Mouse (Mus musculus) embryo, embryonic 9.5 days (tissue): ENCODE data around the gene Ninj2.
"Not testable (repeated sequence)": the region's sequence is repeated elsewhere in the genome, so short reads cannot be mapped to it uniquely, and the experiment has no call there.

ENCODE experiments used
- DNase-seq: peaks from one replicate; pipeline ENCODE4 v3.0.0-alpha.2; 2017; ENCODE audit errors: extremely low spot score

Gene Ninj2

DNA sequence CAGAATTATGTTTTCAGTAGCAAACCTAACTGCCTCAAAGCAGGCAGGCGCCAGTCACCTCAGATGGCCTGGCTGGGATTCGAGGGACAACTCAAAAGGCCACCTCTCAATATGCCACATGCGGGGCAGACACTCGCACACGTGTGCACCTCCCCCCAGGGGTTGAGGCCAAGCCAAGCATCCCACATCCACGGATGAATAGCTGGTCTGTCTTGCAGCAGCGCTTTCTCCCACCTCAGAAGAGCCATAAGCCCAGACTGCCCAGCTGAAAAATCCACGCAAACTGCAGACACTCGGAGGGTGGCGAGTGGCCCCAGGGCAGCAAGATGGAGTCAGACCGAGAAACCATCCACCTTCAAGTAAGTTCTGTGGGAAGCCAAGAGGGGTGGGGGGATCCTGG, at the start of gene Ninj2:
Gene Ninj2 (plus strand): TSS at position 251 of the 400 bp plus-strand sequence.
- DNase-seq, result no peak

GRCm38 (mm10) chr6:120045406-120045805, 47.7 kb upstream of the Ninj2 start:
- no peak for DNase-seq

DNA sequence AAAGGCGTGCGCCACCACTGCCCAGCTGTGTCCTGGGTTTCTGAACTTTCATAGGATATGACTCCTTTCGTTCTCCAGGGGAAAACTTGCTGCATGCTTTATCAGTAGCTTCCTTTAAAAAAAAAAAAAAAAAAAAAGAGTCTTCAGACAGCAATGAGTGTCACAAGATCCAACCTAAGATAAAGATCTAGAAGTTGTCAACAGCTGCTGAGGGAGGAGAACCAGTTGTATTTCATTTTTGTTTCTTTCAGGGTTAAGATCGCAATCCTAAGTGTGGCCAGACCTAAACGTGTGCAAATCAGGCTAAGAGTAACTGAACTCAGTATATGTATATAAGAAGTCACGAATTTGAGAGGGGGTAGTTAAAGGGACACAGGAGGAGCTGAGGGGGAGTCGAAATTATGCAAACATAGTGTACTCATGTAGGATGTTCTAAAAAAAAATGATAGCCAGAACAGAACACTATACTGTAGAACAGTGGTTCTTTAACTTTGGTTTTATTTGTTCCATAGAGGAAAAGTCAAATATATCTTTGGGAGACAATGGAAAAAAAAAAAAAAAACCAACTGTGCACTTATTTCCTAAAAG, 45.4 kb upstream of the Ninj2 start:
- DNase-seq, result no peak

- no peak for DNase-seq
Measured at GRCm38 (mm10) chr6:120054412-120054811, 38.7 kb upstream of the Ninj2 start.

GRCm38 (mm10) chr6:120055666-120056540, 37.2 kb upstream of the Ninj2 start:
- no peak for DNase-seq

DNA sequence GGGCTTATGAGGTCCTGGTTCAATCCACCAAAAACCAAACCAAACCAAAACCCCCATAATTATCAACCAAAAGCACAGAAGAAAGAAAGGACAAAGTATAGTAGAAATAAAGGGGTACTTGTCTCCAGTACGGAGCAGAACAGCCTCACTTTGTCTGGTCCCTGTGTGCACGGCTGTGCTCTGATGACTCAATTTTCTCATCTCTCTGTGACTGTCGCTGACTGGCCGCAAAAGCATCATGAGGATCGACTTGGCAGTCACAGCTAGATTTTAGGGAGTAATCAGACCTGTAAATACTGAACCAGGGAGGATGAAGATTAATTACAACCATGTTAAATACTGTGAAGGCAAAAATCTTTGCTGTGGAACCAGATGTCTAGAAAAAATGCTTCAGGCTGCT, 30.2 kb upstream of the Ninj2 start:
- no peak for DNase-seq

GRCm38 (mm10) chr6:120064627-120065026, 28.5 kb upstream of the Ninj2 start:
- no peak for DNase-seq

DNA sequence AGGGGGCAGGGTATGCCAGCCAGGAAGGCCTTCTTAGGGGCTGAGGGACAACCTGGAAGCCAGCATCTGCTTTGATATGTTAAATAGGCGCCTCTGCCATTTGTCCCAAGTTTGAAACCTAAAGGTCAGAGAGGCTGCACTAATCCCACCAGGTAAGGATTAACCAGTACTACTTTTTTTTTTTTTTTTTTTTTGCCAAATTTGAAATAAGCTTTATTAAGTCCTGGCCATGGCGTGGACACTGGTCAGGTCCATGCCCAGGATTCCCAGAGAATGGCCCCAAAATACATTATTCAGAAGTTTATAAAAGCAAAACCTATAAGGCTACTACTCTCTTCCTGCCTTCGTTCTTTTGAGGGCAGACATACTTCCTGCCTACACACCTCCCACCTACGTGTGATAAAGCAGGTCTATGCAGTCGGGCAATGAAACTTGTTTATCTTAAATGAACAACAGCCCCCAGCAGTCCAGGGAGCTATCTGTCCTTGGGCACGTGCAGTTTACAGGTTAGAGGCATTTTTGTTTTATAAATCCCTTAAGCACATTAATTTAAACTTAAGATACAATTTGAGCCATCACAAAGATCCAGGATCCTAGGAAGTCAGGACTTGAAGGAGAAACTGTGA, 27.5 kb upstream of the Ninj2 start:
- DNase-seq, result no peak

- no peak for DNase-seq
Measured at GRCm38 (mm10) chr6:120069546-120069945, 23.6 kb upstream of the Ninj2 start.

DNA sequence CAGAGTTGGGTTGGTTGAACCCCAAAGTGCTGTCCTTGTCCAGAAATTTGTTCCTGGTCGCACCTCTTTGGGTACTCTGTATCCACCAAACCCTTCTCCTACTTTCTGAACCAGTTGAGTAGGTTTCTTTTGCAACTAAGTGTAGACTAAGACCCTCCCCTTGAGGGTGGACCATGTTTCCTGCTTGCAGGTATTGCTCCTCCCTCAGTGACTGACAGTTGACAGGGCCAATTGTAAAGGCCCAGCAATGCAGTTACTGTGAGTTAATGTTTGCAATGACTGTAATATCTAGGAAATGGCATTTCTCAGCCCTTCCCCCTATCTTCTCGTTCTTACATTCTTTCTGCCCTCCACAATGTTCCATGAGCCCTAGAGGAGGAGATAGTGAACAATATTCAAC, 20.5 kb upstream of the Ninj2 start:
- DNase-seq, result no peak

DNA sequence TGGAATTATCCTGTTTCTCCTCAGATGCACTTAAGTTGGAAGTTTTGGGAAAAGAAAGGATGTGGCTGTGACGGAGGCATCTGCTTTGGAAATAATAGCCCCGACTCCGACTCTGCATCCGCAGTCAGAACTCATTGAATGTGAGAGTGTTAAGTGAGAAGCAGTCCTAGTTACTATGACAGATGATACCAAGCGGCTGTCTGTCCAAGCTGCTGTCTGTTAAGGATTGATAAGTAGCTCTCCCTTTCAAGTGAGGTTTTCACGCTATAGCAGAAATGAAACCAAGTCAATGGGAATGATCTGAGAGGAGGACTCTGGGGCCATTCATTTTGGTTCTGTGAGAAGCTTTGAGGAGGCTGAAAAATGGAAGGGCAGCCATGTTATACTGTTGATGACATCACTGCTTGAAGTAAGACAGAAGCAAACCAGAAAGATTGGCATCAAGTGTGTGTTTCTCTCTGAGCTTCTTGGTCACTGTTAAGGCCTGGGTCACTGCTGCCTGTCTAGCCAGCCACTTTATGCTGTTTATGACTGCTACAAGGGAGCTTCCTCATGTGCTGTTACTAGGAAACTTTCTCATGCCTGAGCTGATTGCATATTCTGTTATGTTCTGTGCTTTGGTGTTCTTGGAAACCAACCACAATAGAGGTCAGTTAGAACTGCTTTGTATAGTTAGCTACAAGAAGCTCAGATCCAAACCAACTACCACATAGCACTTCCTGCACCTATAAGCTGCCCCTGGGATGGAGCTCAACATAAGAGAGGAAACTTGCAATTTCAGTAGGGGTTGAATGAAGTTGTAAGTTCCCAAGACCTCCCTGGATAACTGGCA, 16.3 kb upstream of the Ninj2 start:
- no peak for DNase-seq

DNA sequence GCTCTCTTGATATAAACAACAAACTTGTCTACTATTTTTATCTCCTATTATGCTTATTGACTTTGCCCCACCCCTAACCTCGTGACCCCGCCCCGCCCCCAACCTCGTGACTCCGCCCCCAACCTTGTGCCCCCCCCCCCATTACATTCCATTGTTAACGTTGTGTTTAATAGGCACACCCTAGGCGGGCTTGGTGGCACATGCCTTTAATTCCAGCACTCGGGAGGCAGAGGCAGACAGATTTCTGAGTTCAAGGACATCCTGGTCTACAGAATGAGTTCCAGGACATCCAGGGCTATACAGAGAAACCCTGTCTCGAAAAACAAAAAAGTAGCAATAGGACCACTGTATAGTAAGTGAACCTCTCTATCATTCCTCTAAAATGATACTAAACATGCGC, 13.6 kb upstream of the Ninj2 start:
- DNase-seq, result no peak

GRCm38 (mm10) chr6:120081516-120081915, 11.6 kb upstream of the Ninj2 start:
- DNase-seq, result no peak

DNA sequence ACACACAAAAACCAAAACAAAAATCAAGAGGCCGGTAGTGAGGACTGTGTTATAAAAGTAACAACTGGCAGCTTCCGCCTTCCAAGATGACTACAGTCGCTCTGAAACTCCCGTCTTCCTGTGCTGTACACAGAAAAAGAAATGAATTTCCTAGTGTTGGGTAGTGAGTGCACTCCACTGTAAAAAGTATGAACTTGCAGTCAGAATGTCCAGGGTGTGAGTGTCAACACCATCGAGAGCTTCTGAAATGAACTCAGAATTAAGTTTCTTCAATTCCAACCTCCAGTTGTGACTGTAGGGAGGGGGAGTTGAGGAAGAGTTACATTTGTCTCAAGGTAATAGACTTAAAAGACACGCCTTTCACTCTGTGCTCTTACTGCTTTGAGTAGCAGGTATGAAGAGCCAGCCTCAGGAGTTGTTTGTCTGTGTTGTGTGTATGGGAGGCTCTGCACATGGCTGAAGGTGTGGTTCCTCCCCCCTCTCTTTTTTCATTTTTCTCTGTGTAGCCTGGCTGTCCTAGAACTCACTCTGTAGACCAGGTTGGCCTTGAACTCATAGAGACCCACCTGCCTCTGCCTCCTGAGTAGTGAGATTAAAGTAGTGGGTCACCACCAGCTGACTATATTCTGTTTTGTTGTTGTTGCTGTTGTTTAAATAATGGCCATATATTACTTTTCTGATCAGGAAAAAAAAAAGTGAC, 10.7 kb upstream of the Ninj2 start:
- DNase-seq, result no peak

GRCm38 (mm10) chr6:120082951-120083411, 10.2 kb upstream of the Ninj2 start:
- no peak for DNase-seq

GRCm38 (mm10) chr6:120083442-120083841, 9.7 kb upstream of the Ninj2 start:
- no peak for DNase-seq

GRCm38 (mm10) chr6:120084983-120085382, 8.2 kb upstream of the Ninj2 start:
- DNase-seq, result no peak

DNA sequence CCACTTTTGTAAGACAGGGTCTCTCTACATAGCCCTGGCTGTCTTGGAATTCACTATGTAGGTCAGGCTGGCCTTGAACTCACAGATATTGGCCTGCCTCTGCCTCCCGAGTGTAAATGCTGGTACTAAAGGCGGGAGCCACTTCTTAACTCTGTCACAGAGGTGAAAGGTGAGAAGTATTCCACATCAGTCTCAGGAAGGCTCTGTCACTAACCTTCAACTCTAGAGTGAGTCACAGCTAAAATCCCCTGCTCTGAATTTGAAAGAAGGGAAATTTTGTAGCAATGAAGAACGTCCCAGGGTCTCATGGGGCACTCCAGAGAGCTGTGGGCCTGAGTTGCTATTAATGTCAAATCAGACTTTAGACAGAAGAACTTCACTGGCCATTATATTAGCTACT, 7.3 kb upstream of the Ninj2 start:
- no peak for DNase-seq

GRCm38 (mm10) chr6:120087041-120087440, 6.1 kb upstream of the Ninj2 start:
- DNase-seq, result not testable (repeated sequence)

GRCm38 (mm10) chr6:120090712-120091248, 2.4 kb upstream of the Ninj2 start:
- no peak for DNase-seq

- DNase-seq, result no peak
Measured at GRCm38 (mm10) chr6:120091956-120092355, 1.2 kb upstream of the Ninj2 start.
